Comparison of ENCODE assay signal across 14 mouse cellular contexts in the genomic region with DNA sequence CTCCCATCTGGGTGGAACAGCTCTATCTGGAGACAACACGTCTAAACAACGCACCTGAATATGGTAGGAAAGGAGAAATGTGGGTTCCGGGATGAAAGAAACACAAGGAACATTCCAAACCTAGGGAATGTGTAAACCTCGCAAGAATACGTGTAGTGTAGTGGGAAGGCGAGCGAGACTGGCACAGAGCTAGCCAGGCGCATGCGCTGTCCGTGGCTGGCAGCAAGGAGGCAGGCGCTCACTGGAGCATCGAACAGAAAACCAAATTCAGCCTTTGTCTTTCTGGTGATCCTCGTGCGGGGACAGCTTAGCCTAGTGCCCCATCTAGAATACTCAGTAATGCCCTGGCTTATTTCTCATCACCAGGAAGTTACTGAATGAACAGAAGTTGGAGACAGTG. TPM values are rescaled to one million over a fixed set of nuclear protein-coding genes. Genes with fewer than 3 reads are reported as not detected.
DNase-seq lines count a peak whose midpoint lies in the region; ATAC-seq and TF ChIP-seq lines count a peak whose summit lies in the region.
"Had no signal": no experiment of that assay in that cellular context is flagged by ENCODE, and none has a peak within 500 bp of the region (broad histone marks: within the 10 kb centered on the region; RNA-seq: fewer than 3 reads in every experiment).

No protein-coding gene starts in this region.

- ATAC-seq in forebrain, postnatal 0 days, result no peak
- ATAC-seq in forebrain, embryonic 14.5 days, result no peak
- ATAC-seq in lung, embryonic 16.5 days (ENCODE audit: low read depth), result 0 out of 2 replicates have a peak, but pooled peaks have one; percentile 30

- 73% methylated on average over 14 of the region's 14 CpGs for WGBS in forebrain, postnatal 0 days
- 77% methylated on average over 14 of the region's 14 CpGs for WGBS in forebrain, embryonic 14.5 days
- WGBS in lung, embryonic 16.5 days, result 72% methylated on average over 14 of the region's 14 CpGs
- WGBS in heart, adult 2 months, result 73% methylated on average over 14 of the region's 14 CpGs

- H3K4me1 ChIP-seq in forebrain, postnatal 0 days (ENCODE audit: insufficient read depth), result no peaks in the 10 kb centered on the region
- no peaks in the 10 kb centered on the region for H3K4me1 ChIP-seq in forebrain, embryonic 14.5 days (ENCODE audit: control insufficient read depth, insufficient read depth, low read length)
- H3K4me1 ChIP-seq in lung, embryonic 16.5 days (replicated peaks; ENCODE audit: control insufficient read depth, insufficient read depth, low read length), result peaks cover 5% of the 10 kb centered on the region
- no peaks in the 10 kb centered on the region for H3K4me1 ChIP-seq in heart, adult 2 months (ENCODE audit: control insufficient read depth, insufficient read depth, low read length)

- no peak for TF ChIP-seq POLR2A in heart, adult 2 months (IDR thresholded peaks at IDR 0.05; ENCODE audit: insufficient read depth, low read depth, low read length)

- H3K9me3 ChIP-seq in forebrain, postnatal 0 days (ENCODE audit: low read length), result no peaks in the 10 kb centered on the region
- no peaks in the 10 kb centered on the region for H3K9me3 ChIP-seq in forebrain, embryonic 14.5 days (replicated peaks; ENCODE audit: control insufficient read depth, low read length)
- no peaks in the 10 kb centered on the region for H3K9me3 ChIP-seq in lung, embryonic 16.5 days (ENCODE audit: control insufficient read depth, low read length)
- H3K9me3 ChIP-seq: liver, embryonic 13.5 days; megakaryocyte, embryonic 14.5 days had no signal

- no peak overlapping the region for H3K4me3 ChIP-seq in forebrain, postnatal 0 days (ENCODE audit: low read depth, low read length)
- no peak overlapping the region for H3K4me3 ChIP-seq in forebrain, embryonic 14.5 days (ENCODE audit: low read depth, low read length)
- no peak overlapping the region for H3K4me3 ChIP-seq in lung, embryonic 16.5 days (ENCODE audit: low read length)
- no peak overlapping the region for H3K4me3 ChIP-seq in heart, adult 2 months
- H3K4me3 ChIP-seq: liver, embryonic 13.5 days; megakaryocyte, embryonic 14.5 days had no signal

- H3K36me3 ChIP-seq in forebrain, postnatal 0 days (ENCODE audit: insufficient read depth), result no peaks in the 10 kb centered on the region
- H3K36me3 ChIP-seq in forebrain, embryonic 14.5 days (ENCODE audit: control insufficient read depth, insufficient read depth, low read length), result no peaks in the 10 kb centered on the region
- H3K36me3 ChIP-seq in lung, embryonic 16.5 days (ENCODE audit: control insufficient read depth, insufficient read depth, low read length), result no peaks in the 10 kb centered on the region
- H3K36me3 ChIP-seq in heart, adult 2 months (ENCODE audit: control insufficient read depth, insufficient read depth, low read length), result no peaks in the 10 kb centered on the region
- H3K36me3 ChIP-seq: liver, embryonic 13.5 days had no signal

- no peak overlapping the region for H3K27ac ChIP-seq in forebrain, postnatal 0 days (ENCODE audit: low read depth, low read length)
- no peak overlapping the region for H3K27ac ChIP-seq in forebrain, embryonic 14.5 days (ENCODE audit: low read depth, low read length)
- H3K27ac ChIP-seq in lung, embryonic 16.5 days (ENCODE audit: low read length), result peak overlapping the region; percentile 26
- no peak overlapping the region for H3K27ac ChIP-seq in heart, adult 2 months
- H3K27ac ChIP-seq: liver, embryonic 13.5 days had no signal

- no peak for TF ChIP-seq EP300 in heart, adult 2 months (IDR thresholded peaks at IDR 0.05; ENCODE audit: insufficient read depth, low read depth, low read length)

- peak; percentile 42 for DNase-seq in forebrain, postnatal 0 days
- DNase-seq in forebrain, embryonic 14.5 days (ENCODE audit: low spot score), result no peak
- no peak for DNase-seq in lung, postnatal 14 days
- peak; percentile 33 for DNase-seq in R1 (ENCODE audit: low read depth, low spot score)
- DNase-seq in kidney, postnatal 10 days, result peak; percentile 41
- no peak for DNase-seq in embryo, embryonic 10.5 days (ENCODE audit: low spot score)
- DNase-seq in heart, adult 2 months, result no peak
- DNase-seq: cerebellum, adult 9-11 months; gastrocnemius, postnatal 25 days; liver, embryonic 13.5 days had no signal

- H3K79me2 ChIP-seq in heart, adult 2 months (replicated peaks; ENCODE audit: control insufficient read depth, insufficient read depth, low read length), result no peaks in the 10 kb centered on the region

- H3K4me2 ChIP-seq in forebrain, postnatal 0 days (ENCODE audit: low read depth), result no peak overlapping the region
- no peak overlapping the region for H3K4me2 ChIP-seq in forebrain, embryonic 14.5 days (ENCODE audit: low read length)
- H3K4me2 ChIP-seq in lung, embryonic 16.5 days (ENCODE audit: low read depth, low read length), result peak overlapping the region; percentile 12; the same call in 1 of the 2 replicates
- H3K4me2 ChIP-seq: liver, embryonic 13.5 days had no signal

- intact Hi-C loops in heart, adult 2 months (cut with DNase I), result no loop called here

- H3K27me3 ChIP-seq in forebrain, postnatal 0 days (ENCODE audit: insufficient read depth, low read length), result no peaks in the 10 kb centered on the region
- H3K27me3 ChIP-seq in forebrain, embryonic 14.5 days (replicated peaks; ENCODE audit: control insufficient read depth, insufficient read depth, low read length), result no peaks in the 10 kb centered on the region
- no peaks in the 10 kb centered on the region for H3K27me3 ChIP-seq in lung, embryonic 16.5 days (ENCODE audit: control insufficient read depth, insufficient read depth, low read depth, low read length)
- no peaks in the 10 kb centered on the region; the same call in 1 of the 2 replicates for H3K27me3 ChIP-seq in heart, adult 2 months (ENCODE audit: control insufficient read depth, insufficient read depth, low read length)
- H3K27me3 ChIP-seq: liver, embryonic 13.5 days had no signal

- no peak overlapping the region for H3K9ac ChIP-seq in forebrain, postnatal 0 days
- no peak overlapping the region for H3K9ac ChIP-seq in forebrain, embryonic 14.5 days (ENCODE audit: low read length)
- H3K9ac ChIP-seq in lung, embryonic 16.5 days (ENCODE audit: low read length), result peak overlapping the region; percentile 2; the same call in 1 of the 2 replicates
- H3K9ac ChIP-seq in heart, adult 2 months (ENCODE audit: low read depth, low read length), result no peak overlapping the region
- H3K9ac ChIP-seq: liver, embryonic 13.5 days had no signal

- no peak for TF ChIP-seq CTCF in forebrain, postnatal 0 days (IDR thresholded peaks at IDR 0.05; ENCODE audit: low read depth)
- no peak for TF ChIP-seq CTCF in heart, adult 2 months (IDR thresholded peaks at IDR 0.05)

RNA-seq across cellular contexts. Expression of a gene that starts 23.2 kb away (rescaled TPM):
- not detected in 2 replicates for total RNA-seq in forebrain, postnatal 0 days (2014; rRNA removed)
- polyA plus RNA-seq in forebrain, postnatal 0 days (2015; fragmentation: Nextera tagmentation; extraction: Ambion mirVana), result 0.06 TPM in 1 of 2 replicates, not detected in the other
- 0.06 and 0.16 TPM in 2 replicates for polyA plus RNA-seq in forebrain, embryonic 14.5 days (2014; fragmentation: Nextera tagmentation; extraction: Ambion mirVana)
- 2.6 and 4.1 TPM in 2 replicates for polyA plus RNA-seq in lung, embryonic 16.5 days (2015; fragmentation: Nextera tagmentation; extraction: Ambion mirVana)
- not detected for total RNA-seq in heart, adult 2 months (2021)
- polyA plus RNA-seq in heart, adult 2 months (2012; rRNA removed), result 0.23 TPM in 1 of 2 replicates, not detected in the other
- total RNA-seq: gastrocnemius, postnatal 25 days; left cerebral cortex, postnatal 10 days had no signal
- polyA plus RNA-seq: neural tube, embryonic 11.5 days had no signal

Comparison
In these comparisons a context has a peak if more than half of its experiments do, and no peak if none do; other contexts are left out.
1. DNase-seq: peak in forebrain, postnatal 0 days (single experiment), R1 (single experiment) and kidney, postnatal 10 days (single experiment); none in forebrain, embryonic 14.5 days (single experiment), lung, postnatal 14 days (single experiment), embryo, embryonic 10.5 days (single experiment) and heart, adult 2 months (0 of 2).